Mouse (Mus musculus): ENCODE data around the gene Htr7. TPM values are rescaled to one million over a fixed set of nuclear protein-coding genes. Genes with fewer than 3 reads are reported as not detected.

Htr7 gene
- polyA plus RNA-seq (2015; fragmentation: Nextera tagmentation; extraction: Ambion mirVana), result 16.1 and 16.3 TPM in 2 replicates

DNA sequence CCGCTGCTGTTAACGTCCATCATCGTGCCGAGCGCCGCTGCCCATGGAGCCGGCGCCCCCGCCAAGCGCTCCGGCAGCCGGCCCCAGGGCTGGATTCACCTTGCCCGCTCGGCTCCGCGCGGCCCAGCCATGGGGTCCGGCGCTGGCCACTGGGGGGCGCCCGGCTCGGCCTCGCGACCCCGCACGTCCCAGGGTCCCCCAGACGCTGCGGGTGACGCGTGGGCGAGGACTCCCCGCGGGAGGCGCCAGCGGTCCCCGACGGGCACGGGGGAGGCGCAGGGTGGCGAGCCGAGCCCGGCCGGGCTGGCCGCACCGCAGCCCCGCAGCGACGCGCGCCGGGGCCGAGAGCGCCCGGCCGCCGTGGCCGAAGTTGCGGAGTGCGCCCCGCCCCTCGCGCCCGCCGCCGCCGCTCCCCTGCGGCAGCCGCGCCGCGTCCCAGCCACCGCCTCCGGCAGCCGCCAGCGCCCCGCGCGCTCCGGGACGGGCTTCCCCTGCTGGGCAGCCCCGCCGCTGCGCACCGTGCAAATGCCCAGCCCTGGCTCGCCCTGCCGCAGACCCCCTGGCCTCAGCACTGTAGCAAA lies at the start of gene Htr7:
Gene Htr7, minus strand, starts transcription at position 277 of the 581 bp plus-strand sequence.
- WGBS, result under 1% methylated on average over 66 of the region's 86 CpGs
- Histone ChIP-seq H3K9ac (peak within 1 kb of the TSS; percentile 68), H3K4me3 (peak within 1 kb of the TSS; percentile 75), H3K4me1 (replicated peaks) (peaks cover 10% of the 10 kb centered on the region), H3K27ac (replicated peaks) (peak within 1 kb of the TSS; percentile 78), H3K36me3 (no peaks in the 10 kb centered on the region), H3K4me2 (peak within 1 kb of the TSS; percentile 89), H3K27me3 (peaks cover 5% of the 10 kb centered on the region; the same call in 1 of the 2 replicates), H3K9me3 (no peaks in the 10 kb centered on the region)
- peak; percentile 96 for ATAC-seq (ENCODE audit: low FRiP score, low read depth)

DNA sequence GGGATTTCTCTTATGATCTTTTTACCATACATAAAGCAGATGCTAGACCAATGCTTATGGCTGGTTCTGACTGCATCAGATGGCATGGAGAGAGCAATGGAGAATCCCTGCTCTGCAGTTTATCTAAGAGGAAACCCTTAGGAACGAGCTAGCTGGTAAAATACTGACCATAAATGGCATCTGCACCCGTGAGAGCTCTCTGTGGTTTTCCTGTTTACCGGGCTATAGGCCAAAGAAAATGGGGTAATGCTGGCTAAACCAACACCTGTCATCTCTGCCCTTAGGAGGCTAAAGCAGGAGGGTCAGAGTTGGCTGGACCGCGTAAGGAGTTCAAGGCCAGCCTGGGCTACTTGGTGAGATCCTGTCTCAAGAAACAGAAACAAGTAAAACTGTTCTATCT lies 46.6 kb upstream of the Htr7 start:
- Histone ChIP-seq H3K27me3 (no peaks in the 10 kb centered on the region), H3K27ac (replicated peaks) (no peak overlapping the region), H3K4me2 (no peak overlapping the region), H3K4me3 (no peak overlapping the region), H3K9me3 (no peaks in the 10 kb centered on the region), H3K36me3 (peaks cover 31% of the 10 kb centered on the region), H3K9ac (no peak overlapping the region), H3K4me1 (replicated peaks) (no peaks in the 10 kb centered on the region)
- ATAC-seq (ENCODE audit: low FRiP score, low read depth), result no peak
- WGBS, result 96% methylated on average over 5 of the region's 5 CpGs

DNA sequence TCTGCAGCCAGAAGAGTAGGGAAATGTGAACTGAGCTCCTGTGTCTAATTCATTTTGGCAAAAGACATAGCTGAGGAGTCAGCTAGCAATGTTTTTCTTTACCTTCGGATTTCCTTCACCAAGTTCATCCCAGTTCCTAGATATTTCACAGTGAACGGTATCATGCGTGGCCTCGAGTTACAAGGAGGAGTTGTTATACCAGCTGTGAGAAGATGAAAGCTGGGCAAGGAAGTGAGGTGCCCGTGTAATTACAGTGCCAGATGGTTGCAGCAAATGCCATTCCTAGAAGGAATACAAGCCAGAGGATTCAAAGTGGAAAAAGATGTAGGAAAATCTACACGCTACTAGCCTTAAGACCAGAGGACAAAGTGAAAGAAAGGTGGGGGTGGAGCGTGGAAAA lies 41.6 kb upstream of the Htr7 start:
- no peak overlapping the region for H3K4me3 ChIP-seq
- H3K9ac ChIP-seq, result no peak overlapping the region
- no peaks in the 10 kb centered on the region for H3K27me3 ChIP-seq
- H3K4me1 ChIP-seq (replicated peaks), result no peaks in the 10 kb centered on the region
- peaks cover 55% of the 10 kb centered on the region for H3K36me3 ChIP-seq
- no peaks in the 10 kb centered on the region for H3K9me3 ChIP-seq
- no peak overlapping the region for H3K27ac ChIP-seq (replicated peaks)
- WGBS, result 92% methylated on average over 7 of the region's 7 CpGs
- no peak overlapping the region for H3K4me2 ChIP-seq
- no peak for ATAC-seq (ENCODE audit: low FRiP score, low read depth)

DNA sequence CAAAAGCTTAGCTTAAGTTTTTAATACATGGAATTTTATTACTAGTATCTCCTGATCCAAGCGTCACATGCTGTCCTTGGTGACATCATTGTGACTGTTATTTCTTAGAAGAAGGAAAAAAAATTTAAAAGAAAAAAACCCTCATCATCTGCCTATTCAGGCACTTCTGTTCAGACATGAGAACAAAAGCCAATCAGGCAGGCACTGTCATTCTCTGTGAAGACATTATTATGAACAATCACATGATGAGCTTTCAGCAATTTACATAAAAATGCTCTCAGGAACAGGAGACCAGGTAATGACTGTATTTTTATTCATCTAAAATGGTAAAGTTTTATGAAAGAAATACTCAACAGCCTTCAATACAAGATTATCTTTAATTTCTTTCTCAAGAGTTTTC lies 41.0 kb upstream of the Htr7 start:
- H3K36me3 ChIP-seq, result peaks cover 50% of the 10 kb centered on the region
- no peak overlapping the region for H3K9ac ChIP-seq
- WGBS, result 85% methylated on average over 1 of the region's 1 CpGs
- H3K4me2 ChIP-seq, result no peak overlapping the region
- H3K4me3 ChIP-seq, result no peak overlapping the region
- H3K27me3 ChIP-seq, result no peaks in the 10 kb centered on the region
- H3K4me1 ChIP-seq (replicated peaks), result no peaks in the 10 kb centered on the region
- no peaks in the 10 kb centered on the region for H3K9me3 ChIP-seq
- no peak overlapping the region for H3K27ac ChIP-seq (replicated peaks)
- ATAC-seq (ENCODE audit: low FRiP score, low read depth), result no peak

DNA sequence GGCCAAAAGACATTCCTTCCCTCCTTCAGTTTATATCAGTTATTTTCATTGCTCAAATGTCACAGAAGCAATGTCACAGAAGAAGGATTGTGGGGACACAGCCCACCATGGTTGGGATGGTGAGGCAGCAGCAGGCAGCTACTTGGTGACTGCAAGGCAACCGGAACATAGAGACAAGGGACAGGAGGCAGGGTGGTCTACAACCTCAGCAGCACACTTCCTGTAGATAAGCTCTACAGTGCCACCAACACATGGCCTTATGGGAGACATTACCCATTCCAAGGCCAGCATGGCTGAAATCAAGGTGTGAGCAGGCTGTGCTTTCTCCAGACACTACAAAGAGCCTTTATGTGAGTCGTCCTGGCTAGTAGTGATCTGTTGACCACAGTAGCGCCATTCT lies 39.9 kb upstream of the Htr7 start:
- Histone ChIP-seq H3K36me3 (peaks cover 49% of the 10 kb centered on the region), H3K9me3 (no peaks in the 10 kb centered on the region), H3K27ac (replicated peaks) (no peak overlapping the region), H3K4me2 (no peak overlapping the region), H3K4me1 (replicated peaks) (no peaks in the 10 kb centered on the region), H3K27me3 (no peaks in the 10 kb centered on the region), H3K4me3 (no peak overlapping the region), H3K9ac (no peak overlapping the region)
- 94% methylated on average over 3 of the region's 3 CpGs for WGBS
- no peak for ATAC-seq (ENCODE audit: low FRiP score, low read depth)

DNA sequence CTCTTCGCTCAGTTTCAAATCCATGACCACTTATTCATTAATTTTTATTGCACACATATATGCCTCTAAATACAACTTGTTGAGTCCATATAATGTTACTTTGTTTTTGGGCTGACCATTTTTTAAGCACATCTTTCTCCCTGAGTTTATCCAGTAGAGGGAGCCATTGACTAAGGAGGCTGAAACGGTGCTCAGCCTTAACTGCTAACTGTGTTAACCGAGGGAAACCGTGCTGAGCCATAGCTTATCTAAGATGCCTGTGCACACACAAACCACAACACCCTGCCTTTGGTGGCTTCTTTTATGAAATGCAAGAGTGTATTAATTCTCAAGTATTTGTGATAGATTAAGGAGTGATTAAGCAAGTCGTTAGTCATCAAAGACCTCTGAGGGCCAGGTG lies 33.5 kb upstream of the Htr7 start:
- no peak overlapping the region for H3K9ac ChIP-seq
- no peak overlapping the region for H3K4me2 ChIP-seq
- H3K27ac ChIP-seq (replicated peaks), result no peak overlapping the region
- no peaks in the 10 kb centered on the region for H3K4me1 ChIP-seq (replicated peaks)
- H3K9me3 ChIP-seq, result no peaks in the 10 kb centered on the region
- peaks cover 53% of the 10 kb centered on the region for H3K36me3 ChIP-seq
- 0 out of 2 replicates have a peak, but pooled peaks have one; percentile 34 for ATAC-seq (ENCODE audit: low FRiP score, low read depth)
- WGBS, result 54% methylated on average over 5 of the region's 5 CpGs
- no peaks in the 10 kb centered on the region for H3K27me3 ChIP-seq
- H3K4me3 ChIP-seq, result no peak overlapping the region

DNA sequence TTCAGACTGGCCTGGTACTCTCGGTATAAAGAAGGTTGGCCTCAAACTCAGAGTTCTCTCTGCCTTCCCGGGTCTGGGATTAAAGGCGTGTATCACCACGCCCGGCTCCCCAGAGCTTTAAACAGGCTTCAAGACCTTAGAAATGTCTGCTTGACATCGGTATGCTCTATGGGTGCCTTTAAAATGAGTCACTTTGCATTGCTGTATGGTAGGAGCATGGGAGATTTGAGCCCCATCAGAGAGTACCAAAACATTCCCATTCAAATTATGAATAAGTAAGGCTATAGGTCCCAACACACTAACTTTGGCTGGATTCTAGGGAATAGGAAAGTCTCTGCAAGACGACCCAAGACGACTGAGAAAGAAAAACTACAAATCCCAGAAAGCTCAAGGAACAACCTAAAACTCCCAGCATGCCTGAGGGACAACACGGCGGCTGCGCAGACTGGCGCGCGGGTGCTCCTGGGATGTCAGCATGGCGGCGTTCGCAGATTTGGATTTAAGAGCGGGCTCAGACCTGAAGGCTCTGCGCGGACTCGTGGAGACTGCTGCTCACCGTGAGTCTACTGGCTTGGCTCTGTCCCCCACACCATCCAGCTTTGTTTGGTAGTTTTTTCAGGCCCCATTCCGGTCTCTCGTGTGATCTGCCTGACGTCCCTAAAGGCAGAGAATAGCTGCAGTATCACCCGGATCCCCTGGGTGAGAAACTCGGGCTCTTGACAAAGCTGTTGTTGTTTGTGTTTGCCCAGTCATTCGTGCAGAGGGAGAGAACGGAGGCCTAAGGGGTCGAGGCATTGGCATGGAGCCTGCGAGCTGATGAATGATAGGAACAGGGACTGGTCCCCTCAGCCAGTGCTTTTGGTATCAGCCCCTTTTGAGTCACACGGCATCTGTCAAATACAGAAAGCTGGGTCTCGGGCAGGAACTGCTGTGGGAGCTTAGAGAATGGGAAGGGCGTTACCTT lies 26.2 kb upstream of the Htr7 start, which contains the start of gene Rpp30:
Gene Rpp30, plus strand, starts transcription at position 455 of the 964 bp plus-strand sequence.
- ATAC-seq (ENCODE audit: low FRiP score, low read depth), result peak; percentile 96
- Histone ChIP-seq H3K4me1 (replicated peaks) (peaks cover 19% of the 10 kb centered on the region), H3K9me3 (no peaks in the 10 kb centered on the region), H3K27ac (replicated peaks) (peak within 1 kb of the TSS; percentile 57), H3K9ac (peak within 1 kb of the TSS; percentile 56), H3K4me2 (peak within 1 kb of the TSS; percentile 78), H3K27me3 (no peaks in the 10 kb centered on the region), H3K4me3 (peak within 1 kb of the TSS; percentile 72), H3K36me3 (peaks cover 10% of the 10 kb centered on the region)
- 1% methylated on average over 34 of the region's 34 CpGs for WGBS

DNA sequence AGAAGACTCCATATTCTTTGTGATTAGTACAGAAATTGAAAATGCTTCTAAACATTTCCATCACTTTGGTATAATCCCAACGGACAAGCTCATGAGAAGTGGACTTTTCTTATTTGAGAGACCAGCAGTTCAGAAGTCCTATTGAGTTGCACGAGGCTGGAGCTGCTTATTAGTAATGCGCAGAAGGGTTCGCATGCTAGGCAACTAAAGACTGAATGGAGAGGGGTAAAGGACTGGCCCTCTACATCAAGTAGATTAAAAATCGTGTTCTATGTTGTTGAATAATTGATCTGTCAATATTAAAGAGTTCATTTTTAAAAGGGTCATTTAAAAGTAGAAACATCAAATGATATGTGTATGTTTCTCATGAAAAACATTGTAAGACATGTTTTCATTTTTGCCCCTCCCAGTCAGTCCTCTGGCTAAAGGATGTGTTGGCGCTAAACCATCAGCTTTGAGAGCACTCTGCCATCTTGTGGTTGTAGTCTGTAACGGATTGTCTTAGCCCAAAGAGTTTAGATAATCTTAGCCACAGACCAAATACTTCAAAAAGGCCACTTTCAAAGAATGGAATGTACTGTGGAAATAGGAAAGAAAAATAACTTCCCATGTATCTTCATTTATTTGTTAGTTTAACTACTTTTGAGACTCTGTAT lies 25.4 kb upstream of the Htr7 start:
- peaks cover 19% of the 10 kb centered on the region for H3K4me1 ChIP-seq (replicated peaks)
- H3K4me3 ChIP-seq, result peak overlapping the region; percentile 72
- H3K9me3 ChIP-seq, result no peaks in the 10 kb centered on the region
- H3K9ac ChIP-seq, result peak overlapping the region; percentile 34; the same call in 1 of the 2 replicates
- peak; percentile 66 for ATAC-seq (ENCODE audit: low FRiP score, low read depth)
- H3K36me3 ChIP-seq, result 0 out of 2 replicates have a peak, but pooled peaks cover 2% of the 10 kb centered on the region
- no peaks in the 10 kb centered on the region for H3K27me3 ChIP-seq
- no peak overlapping the region for H3K27ac ChIP-seq (replicated peaks)
- WGBS, result 40% methylated on average over 7 of the region's 7 CpGs
- peak overlapping the region; percentile 78 for H3K4me2 ChIP-seq

DNA sequence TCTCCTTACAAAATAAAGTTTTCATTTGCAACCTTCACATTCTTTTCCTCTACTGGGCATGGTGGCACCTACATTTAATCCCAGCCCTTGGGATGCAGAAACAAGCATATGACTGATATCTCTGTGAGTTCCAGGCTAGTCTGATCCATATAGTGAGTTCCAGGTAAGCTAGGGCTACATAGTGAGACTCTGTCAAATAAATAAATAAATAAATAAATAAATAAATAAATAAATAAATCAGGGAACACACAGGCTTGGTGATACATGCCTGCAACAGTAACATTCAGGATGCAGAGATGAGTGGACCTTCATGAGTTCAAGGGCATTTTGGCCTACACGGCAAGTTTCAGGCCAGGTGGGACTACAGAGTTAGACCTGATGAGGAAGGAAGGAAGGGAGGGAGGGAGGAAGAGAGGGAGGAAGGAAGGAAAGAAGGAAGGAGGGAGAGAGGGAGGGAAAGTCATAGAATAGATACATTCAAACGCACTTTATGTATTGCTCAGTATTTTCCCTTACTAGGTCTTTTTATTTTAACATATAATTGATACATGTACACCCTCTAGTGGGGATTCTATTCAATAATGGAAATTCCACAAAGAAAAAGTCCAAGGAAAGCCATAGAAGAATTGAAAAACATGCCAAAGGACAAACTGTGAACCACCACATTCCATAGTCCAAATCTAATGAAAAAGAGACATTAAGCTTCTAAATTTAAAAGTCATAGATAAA lies 5.7 kb upstream of the Htr7 start:
- H3K4me1 ChIP-seq (replicated peaks), result peaks cover 3% of the 10 kb centered on the region
- ATAC-seq (ENCODE audit: low FRiP score, low read depth), result peak; percentile 66
- no peaks in the 10 kb centered on the region for H3K27me3 ChIP-seq
- no peaks in the 10 kb centered on the region for H3K36me3 ChIP-seq
- no peaks in the 10 kb centered on the region for H3K9me3 ChIP-seq
- WGBS, result 67% methylated on average over 2 of the region's 2 CpGs
- H3K27ac ChIP-seq (replicated peaks), result no peak overlapping the region
- H3K4me2 ChIP-seq, result no peak overlapping the region
- no peak overlapping the region for H3K4me3 ChIP-seq
- H3K9ac ChIP-seq, result no peak overlapping the region

DNA sequence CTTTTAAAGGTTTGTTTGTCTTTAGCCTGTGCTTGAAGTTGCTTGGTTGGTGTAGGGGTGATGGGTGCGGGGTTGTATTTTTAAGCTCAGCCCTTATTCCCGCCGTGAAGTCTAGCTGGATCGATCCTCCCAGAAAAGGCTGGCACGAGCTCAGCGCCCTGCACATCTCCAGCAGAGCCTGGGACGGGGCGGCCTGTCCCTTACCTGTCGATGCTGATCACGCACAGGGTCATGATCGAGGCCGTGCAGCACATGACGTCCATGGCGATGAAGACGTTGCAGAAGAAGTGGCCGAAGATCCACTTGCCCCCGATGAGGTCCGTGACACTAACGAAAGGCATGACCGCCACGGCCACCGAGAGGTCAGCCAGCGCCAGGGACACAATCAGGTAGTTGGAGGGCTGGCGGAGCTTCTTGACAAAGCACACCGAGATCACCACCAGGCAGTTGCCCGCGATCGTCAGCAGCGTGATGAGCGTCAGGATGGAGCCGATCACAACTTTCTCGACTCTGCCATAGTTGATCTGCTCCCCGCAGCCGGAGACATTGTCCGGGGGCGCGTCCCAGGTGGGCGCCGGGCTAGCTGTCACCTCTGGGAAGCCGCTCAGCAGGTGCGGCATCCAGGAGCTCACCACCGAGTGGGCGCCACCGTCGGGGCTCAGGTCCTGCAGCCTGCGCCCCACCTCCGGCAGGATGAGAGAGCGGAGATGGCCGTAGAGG lies 645 bp downstream of the Htr7 start:
- peak overlapping the region; percentile 75 for H3K4me3 ChIP-seq
- H3K36me3 ChIP-seq, result no peaks in the 10 kb centered on the region
- peaks cover 5% of the 10 kb centered on the region; the same call in 1 of the 2 replicates for H3K27me3 ChIP-seq
- no peaks in the 10 kb centered on the region for H3K9me3 ChIP-seq
- peak overlapping the region; percentile 89 for H3K4me2 ChIP-seq
- peak overlapping the region; percentile 78 for H3K27ac ChIP-seq (replicated peaks)
- peak; percentile 80 for ATAC-seq (ENCODE audit: low FRiP score, low read depth)
- H3K9ac ChIP-seq, result peak overlapping the region; percentile 68
- WGBS, result 7% methylated on average over 49 of the region's 49 CpGs
- H3K4me1 ChIP-seq (replicated peaks), result peaks cover 10% of the 10 kb centered on the region

DNA sequence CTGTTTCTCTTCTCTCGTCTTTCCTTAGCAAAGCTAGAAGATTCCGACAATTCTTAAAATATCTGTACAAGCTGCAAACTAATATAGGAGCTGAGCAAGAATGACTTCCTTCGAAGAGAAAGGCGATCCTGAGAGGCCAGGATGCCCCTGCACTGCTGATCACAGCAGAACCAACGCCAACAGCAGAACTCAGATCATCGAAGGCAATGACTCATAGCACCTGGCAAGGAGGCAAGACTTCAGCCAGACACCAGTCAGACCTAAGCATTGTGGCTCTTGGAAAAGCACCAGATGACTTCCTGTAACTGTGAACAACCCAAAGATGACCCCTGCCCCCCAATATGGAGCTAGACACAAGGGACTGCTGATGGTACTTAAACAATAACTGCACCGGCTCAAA lies 11.3 kb downstream of the Htr7 start:
- no peaks in the 10 kb centered on the region for H3K9me3 ChIP-seq
- no peak overlapping the region for H3K4me3 ChIP-seq
- no peak overlapping the region for H3K4me2 ChIP-seq
- H3K27ac ChIP-seq (replicated peaks), result no peak overlapping the region
- no peaks in the 10 kb centered on the region for H3K36me3 ChIP-seq
- 87% methylated on average over 7 of the region's 7 CpGs for WGBS
- no peak for ATAC-seq (ENCODE audit: low FRiP score, low read depth)
- no peaks in the 10 kb centered on the region for H3K4me1 ChIP-seq (replicated peaks)
- H3K27me3 ChIP-seq, result no peaks in the 10 kb centered on the region
- H3K9ac ChIP-seq, result no peak overlapping the region

All from hindbrain, embryonic 15.5 days (tissue).